18 mouse cellular contexts compared by ENCODE assay signal in genomic region chr13:63038415-63038814, GRCm38 (mm10).
DNase-seq lines count a peak whose midpoint lies in the region; ATAC-seq and TF ChIP-seq lines count a peak whose summit lies in the region.
"Had no signal": no experiment of that assay in that cellular context is flagged by ENCODE, and none has a peak within 500 bp of the region (broad histone marks: within the 10 kb centered on the region; RNA-seq: fewer than 3 reads in every experiment).

No protein-coding gene starts in this region.

- no peak for DNase-seq in kidney, postnatal 0 days (ENCODE audit: low spot score)
- DNase-seq in thymus, postnatal 0 days (ENCODE audit: low spot score) = peak; percentile 34
- no peak for DNase-seq in thymus, adult 2 months
- peak; percentile 23 for DNase-seq in induced T-regulatory cell, adult 2 months (ENCODE audit: low read depth)
- DNase-seq in Muller cell, postnatal 12 days (ENCODE audit: inconsistent ontology term) = no peak
- DNase-seq in forebrain, embryonic 14.5 days (ENCODE audit: low spot score) = no peak
- DNase-seq: adrenal gland, postnatal 10 days; cerebellum, adult 11 months; heart, adult 18-20 months; lung, postnatal 4 days; right cerebral cortex, postnatal 4 days had no signal

- no peak overlapping the region for H3K4me2 ChIP-seq in kidney, postnatal 0 days (ENCODE audit: low read length)
- no peak overlapping the region for H3K4me2 ChIP-seq in kidney, embryonic 14.5 days (replicated peaks; ENCODE audit: low read depth, low read length)
- H3K4me2 ChIP-seq in forebrain, embryonic 14.5 days (ENCODE audit: low read length) = no peak overlapping the region
- H3K4me2 ChIP-seq: heart, embryonic 15.5 days; midbrain, embryonic 13.5 days had no signal

- no peaks in the 10 kb centered on the region for H3K9me3 ChIP-seq in kidney, postnatal 0 days (replicated peaks; ENCODE audit: low read length)
- no peaks in the 10 kb centered on the region for H3K9me3 ChIP-seq in kidney, embryonic 14.5 days (ENCODE audit: control insufficient read depth, low read length)
- H3K9me3 ChIP-seq in forebrain, embryonic 14.5 days (replicated peaks; ENCODE audit: control insufficient read depth, low read length) = no peaks in the 10 kb centered on the region
- H3K9me3 ChIP-seq: heart, embryonic 15.5 days; midbrain, embryonic 13.5 days had no signal

- no peak for TF ChIP-seq POLR2A in thymus, adult 2 months (IDR thresholded peaks at IDR 0.05; ENCODE audit: control insufficient read depth, extremely low read depth, insufficient read depth, low read length, poor library complexity)

- no peak overlapping the region for H3K4me3 ChIP-seq in kidney, postnatal 0 days (replicated peaks; ENCODE audit: low read depth, low read length)
- no peak overlapping the region for H3K4me3 ChIP-seq in kidney, embryonic 14.5 days (ENCODE audit: low read length)
- H3K4me3 ChIP-seq in thymus, adult 2 months (ENCODE audit: control insufficient read depth, insufficient read depth, low read length) = no peak overlapping the region
- no peak overlapping the region for H3K4me3 ChIP-seq in forebrain, embryonic 14.5 days (ENCODE audit: low read depth, low read length)
- H3K4me3 ChIP-seq: erythroblast, embryonic 14.5 days; heart, embryonic 15.5 days; midbrain, embryonic 13.5 days had no signal

- TF ChIP-seq CTCF in kidney, postnatal 0 days (IDR thresholded peaks at IDR 0.05; ENCODE audit: low read depth) = peak; percentile 3; the same call in 1 of the 2 replicates
- TF ChIP-seq CTCF in thymus, adult 2 months (IDR thresholded peaks at IDR 0.05; ENCODE audit: borderline replicate concordance, control insufficient read depth, extremely low read depth, insufficient read depth, low read length, poor library complexity) = no peak

- no peaks in the 10 kb centered on the region for H3K27me3 ChIP-seq in kidney, postnatal 0 days (ENCODE audit: insufficient read depth, low read length)
- no peaks in the 10 kb centered on the region for H3K27me3 ChIP-seq in kidney, embryonic 14.5 days (ENCODE audit: control insufficient read depth, insufficient read depth, low read length)
- no peaks in the 10 kb centered on the region for H3K27me3 ChIP-seq in thymus, adult 2 months (ENCODE audit: control insufficient read depth, insufficient read depth, low read length)
- H3K27me3 ChIP-seq in forebrain, embryonic 14.5 days (replicated peaks; ENCODE audit: control insufficient read depth, insufficient read depth, low read length) = no peaks in the 10 kb centered on the region
- H3K27me3 ChIP-seq: CH12.LX; heart, embryonic 15.5 days; midbrain, embryonic 13.5 days had no signal

- no peak for ATAC-seq in kidney, postnatal 0 days (replicated peaks; ENCODE audit: low FRiP score, low read depth)
- no peak for ATAC-seq in kidney, embryonic 14.5 days (ENCODE audit: low FRiP score, low TSS enrichment)
- ATAC-seq in forebrain, embryonic 14.5 days = no peak
- ATAC-seq: forebrain, embryonic 16.5 days; inflammation-experienced regulatory T-cells, adult 6 months; midbrain, embryonic 13.5 days had no signal

- no peak overlapping the region for H3K9ac ChIP-seq in kidney, postnatal 0 days (ENCODE audit: low read depth, low read length)
- no peak overlapping the region for H3K9ac ChIP-seq in kidney, embryonic 14.5 days (ENCODE audit: low read depth, low read length)
- no peak overlapping the region for H3K9ac ChIP-seq in forebrain, embryonic 14.5 days (ENCODE audit: low read length)
- H3K9ac ChIP-seq: heart, embryonic 15.5 days; midbrain, embryonic 13.5 days had no signal

- H3K4me1 ChIP-seq in kidney, postnatal 0 days (replicated peaks; ENCODE audit: insufficient read depth, low read length) = peaks cover 5% of the 10 kb centered on the region; the same call in 1 of the 2 replicates
- no peaks in the 10 kb centered on the region for H3K4me1 ChIP-seq in kidney, embryonic 14.5 days (ENCODE audit: control insufficient read depth, insufficient read depth, low read length)
- peaks cover 2% of the 10 kb centered on the region; the same call in 1 of the 2 replicates for H3K4me1 ChIP-seq in thymus, adult 2 months (replicated peaks; ENCODE audit: control insufficient read depth, insufficient read depth, low read length)
- H3K4me1 ChIP-seq in forebrain, embryonic 14.5 days (ENCODE audit: control insufficient read depth, insufficient read depth, low read length) = no peaks in the 10 kb centered on the region

- peak overlapping the region; percentile 57 for H3K27ac ChIP-seq in kidney, postnatal 0 days
- no peak overlapping the region for H3K27ac ChIP-seq in kidney, embryonic 14.5 days (ENCODE audit: low read depth, low read length)
- H3K27ac ChIP-seq in thymus, adult 2 months (ENCODE audit: control insufficient read depth, insufficient read depth, low read length) = no peak overlapping the region
- no peak overlapping the region for H3K27ac ChIP-seq in forebrain, embryonic 14.5 days (ENCODE audit: low read depth, low read length)
- H3K27ac ChIP-seq: heart, embryonic 15.5 days; midbrain, embryonic 13.5 days had no signal

- no peaks in the 10 kb centered on the region for H3K36me3 ChIP-seq in kidney, postnatal 0 days (ENCODE audit: insufficient read depth, low read length)
- H3K36me3 ChIP-seq in kidney, embryonic 14.5 days (ENCODE audit: control insufficient read depth, insufficient read depth, low read length) = no peaks in the 10 kb centered on the region
- H3K36me3 ChIP-seq in thymus, adult 2 months (ENCODE audit: control insufficient read depth, insufficient read depth, low read length) = no peaks in the 10 kb centered on the region
- no peaks in the 10 kb centered on the region for H3K36me3 ChIP-seq in forebrain, embryonic 14.5 days (ENCODE audit: control insufficient read depth, insufficient read depth, low read length)
- H3K36me3 ChIP-seq: heart, embryonic 15.5 days; midbrain, embryonic 13.5 days had no signal

- 65% methylated on average over 2 of the region's 2 CpGs for WGBS in kidney, postnatal 0 days
- 74% methylated on average over 2 of the region's 2 CpGs for WGBS in kidney, embryonic 14.5 days
- WGBS in thymus, adult 2 months = 80% methylated on average over 2 of the region's 2 CpGs
- 93% methylated on average over 2 of the region's 2 CpGs for WGBS in forebrain, embryonic 14.5 days

Comparison
In these comparisons a context has a peak if more than half of its experiments do, and no peak if none do; other contexts are left out.
1. DNase-seq: peak in thymus, postnatal 0 days (single experiment) and induced T-regulatory cell, adult 2 months (single experiment); none in kidney, postnatal 0 days (single experiment), thymus, adult 2 months (single experiment), Muller cell, postnatal 12 days (single experiment) and forebrain, embryonic 14.5 days (single experiment).